Mouse (Mus musculus) heart, postnatal 0 days (tissue): ENCODE measurements around the gene Nckap5. TPM values are rescaled to one million over a fixed set of nuclear protein-coding genes. Genes with fewer than 3 reads are reported as not detected.

Experiments used
- ATAC-seq: fragments of 200-750 bp; cut with Nextera tagmentation; 2 replicates; pipeline ENCODE4 v1.8.0; 2017; ENCODE audit warnings: low read depth, moderate number of reproducible peaks, moderate library complexity; ENCODE audit not compliant: insufficient read depth
- DNase-seq: peaks from one replicate; pipeline ENCODE4 v3.0.0-alpha.2; 2016; ENCODE audit warnings: low spot score
- H3K27ac ChIP-seq: fragments of 300-500 bp; sonication (generic); 2 replicates; pipeline ENCODE4 v1.5.1; 2014; ENCODE audit warnings: low read depth, mild to moderate bottlenecking
- H3K27me3 ChIP-seq: fragments of 300-500 bp; sonication (generic); 2 replicates; pipeline ENCODE4 v1.6.1; 2014; ENCODE audit warnings: low read length, mixed read lengths; ENCODE audit not compliant: control insufficient read depth, insufficient read depth
- H3K36me3 ChIP-seq: fragments of 300-500 bp; sonication (generic); replicated peaks from 2 replicates; pipeline ENCODE4 v1.6.1; 2014; ENCODE audit warnings: low read length, mixed read lengths; ENCODE audit not compliant: control insufficient read depth, insufficient read depth
- H3K4me1 ChIP-seq: fragments of 300-500 bp; sonication (generic); 2 replicates; pipeline ENCODE4 v1.6.1; 2014; ENCODE audit warnings: antibody characterized with exemption; ENCODE audit not compliant: control insufficient read depth, insufficient read depth
- H3K4me2 ChIP-seq: fragments of 300-500 bp; sonication (generic); 2 replicates; pipeline ENCODE4 v1.6.1; 2014; ENCODE audit warnings: low read depth, mild to moderate bottlenecking, low read length, moderate library complexity
- H3K4me3 ChIP-seq: fragments of 300-500 bp; sonication (generic); 2 replicates; pipeline ENCODE4 v1.5.1; 2014; ENCODE audit warnings: low read depth, low read length
- H3K9ac ChIP-seq: fragments of 300-500 bp; sonication (generic); replicated peaks from 2 replicates; pipeline ENCODE4 v1.6.1; 2014; ENCODE audit warnings: low read depth, low read length, mixed read lengths
- H3K9me3 ChIP-seq: fragments of 300-500 bp; sonication (generic); replicated peaks from 2 replicates; pipeline ENCODE4 v1.6.1; 2016; ENCODE audit warnings: low read length; ENCODE audit not compliant: control insufficient read depth
- CTCF ChIP-seq: IDR thresholded peaks from 2 replicates; pipeline ENCODE4 v1.5.1; 2016; ENCODE audit warnings: antibody characterized with exemption, control low read depth, low read depth
- EP300 ChIP-seq: IDR thresholded peaks from 2 replicates; pipeline ENCODE4 v1.6.1; 2016; ENCODE audit warnings: antibody characterized with exemption, low read depth
- WGBS: fragments of 180-500 bp; shearing (Covaris S2); extraction: QIAGEN DNeasy Blood & Tissue Kit; methylation state at CpG from one replicate; pipeline ENCODE4 v1.1.7; 2014; 5-methylcytosine and 5-hydroxymethylcytosine counted together
- polyA plus RNA-seq: library from polyadenylated mRNA; unstranded; fragments of >200 nt; fragmentation: Nextera tagmentation; extraction: Ambion mirVana; gene quantifications from 2 replicates; pipeline ENCODE4 v1.2.1, GENCODE M21; 2015
- total RNA-seq: library from RNA; depleted of rRNA; stranded (reverse); fragments of >200 nt; gene quantifications from 2 replicates; pipeline ENCODE4 v1.2.3, GENCODE M21; 2014; ENCODE audit warnings: low replicate concordance

The Nckap5 gene
- total and polyA plus RNA-seq, 2 experiments from 2014 or later = 4.6 to 14.5 TPM

- Histone ChIP-seq H3K4me2 (no peak overlapping the region), H3K27me3 (no peaks in the 10 kb centered on the region), H3K36me3 (no peaks in the 10 kb centered on the region), H3K4me1 (peaks cover 15% of the 10 kb centered on the region), H3K9me3 (no peaks in the 10 kb centered on the region), H3K9ac (no peak overlapping the region), H3K27ac (no peak overlapping the region), H3K4me3 (no peak overlapping the region)
- DNase-seq (no peak), ATAC-seq (no peak)
- WGBS = 38% methylated on average over 8 of the region's 8 CpGs
- no peak for TF ChIP-seq EP300
- no peak for TF ChIP-seq CTCF
Observed at GRCm38 (mm10) chr1:126681773-126682172, 148.8 kb downstream of the Nckap5 start.

- Histone ChIP-seq H3K4me3 (no peak overlapping the region), H3K27me3 (no peaks in the 10 kb centered on the region), H3K9ac (no peak overlapping the region), H3K4me1 (peaks cover 23% of the 10 kb centered on the region), H3K9me3 (no peaks in the 10 kb centered on the region), H3K36me3 (no peaks in the 10 kb centered on the region), H3K4me2 (no peak overlapping the region), H3K27ac (no peak overlapping the region)
- ATAC-seq (no peak), DNase-seq (no peak)
- TF ChIP-seq CTCF (no peak), EP300 (no peak)
- 71% methylated on average over 1 of the region's 1 CpGs for WGBS
Observed at GRCm38 (mm10) chr1:126679348-126679747, 151.3 kb downstream of the Nckap5 start.

- Histone ChIP-seq H3K4me3 (no peak overlapping the region), H3K4me1 (peaks cover 13% of the 10 kb centered on the region; the same call in 1 of the 2 replicates), H3K36me3 (no peaks in the 10 kb centered on the region), H3K4me2 (no peak overlapping the region), H3K9me3 (no peaks in the 10 kb centered on the region), H3K9ac (no peak overlapping the region), H3K27ac (no peak overlapping the region), H3K27me3 (no peaks in the 10 kb centered on the region)
- TF ChIP-seq EP300 (no peak), CTCF (no peak)
- ATAC-seq (no peak), DNase-seq (no peak)
- 53% methylated on average over 4 of the region's 4 CpGs for WGBS
Observed at GRCm38 (mm10) chr1:126677280-126677679, 153.3 kb downstream of the Nckap5 start.

- no peak overlapping the region for H3K4me3 ChIP-seq
- H3K27ac ChIP-seq = no peak overlapping the region
- H3K9ac ChIP-seq = no peak overlapping the region
- peaks cover 11% of the 10 kb centered on the region; the same call in 1 of the 2 replicates for H3K4me1 ChIP-seq
- H3K4me2 ChIP-seq = no peak overlapping the region
- no peak for DNase-seq
- no peak for ATAC-seq
- no peaks in the 10 kb centered on the region for H3K36me3 ChIP-seq
- H3K27me3 ChIP-seq = no peaks in the 10 kb centered on the region
- 20% methylated on average over 1 of the region's 1 CpGs for WGBS
- TF ChIP-seq CTCF (no peak), EP300 (no peak)
- H3K9me3 ChIP-seq = no peaks in the 10 kb centered on the region
Observed at GRCm38 (mm10) chr1:126676769-126677168, 153.8 kb downstream of the Nckap5 start.

- WGBS = 57% methylated on average over 1 of the region's 1 CpGs
- no peak for DNase-seq
- no peak overlapping the region for H3K4me3 ChIP-seq
- ATAC-seq = no peak
- no peaks in the 10 kb centered on the region for H3K9me3 ChIP-seq
- H3K27me3 ChIP-seq = no peaks in the 10 kb centered on the region
- peaks cover 9% of the 10 kb centered on the region; the same call in 1 of the 2 replicates for H3K4me1 ChIP-seq
- no peak overlapping the region for H3K4me2 ChIP-seq
- H3K9ac ChIP-seq = no peak overlapping the region
- TF ChIP-seq CTCF (no peak), EP300 (no peak)
- no peaks in the 10 kb centered on the region for H3K36me3 ChIP-seq
- H3K27ac ChIP-seq = no peak overlapping the region
Observed at GRCm38 (mm10) chr1:126675142-126675541, 155.5 kb downstream of the Nckap5 start.

- ATAC-seq (no peak), DNase-seq (no peak)
- H3K36me3 ChIP-seq = no peaks in the 10 kb centered on the region
- peaks cover 9% of the 10 kb centered on the region; the same call in 1 of the 2 replicates for H3K4me1 ChIP-seq
- 70% methylated on average over 2 of the region's 2 CpGs for WGBS
- H3K27ac ChIP-seq = no peak overlapping the region
- no peaks in the 10 kb centered on the region for H3K9me3 ChIP-seq
- H3K4me2 ChIP-seq = no peak overlapping the region
- TF ChIP-seq CTCF = no peak
- TF ChIP-seq EP300 = no peak
- H3K4me3 ChIP-seq = no peak overlapping the region
- H3K9ac ChIP-seq = no peak overlapping the region
- H3K27me3 ChIP-seq = no peaks in the 10 kb centered on the region
Observed at GRCm38 (mm10) chr1:126673238-126673637, 157.4 kb downstream of the Nckap5 start.
